Mouse (Mus musculus) lung, adult 2 months (tissue): Measurements from ENCODE around the gene Pde4b.

Experiments used
- CTCF ChIP-seq: fragments of 200-500 bp; IDR thresholded peaks from 2 replicates; pipeline ENCODE4 v1.5.1; 2011; ENCODE audit warnings: mild to moderate bottlenecking, low read length, control low read depth; ENCODE audit not compliant: insufficient read depth
- POLR2A ChIP-seq: fragments of 200-500 bp; IDR thresholded peaks from 2 replicates; pipeline ENCODE4 v1.6.1; 2011; ENCODE audit warnings: low read depth, mild to moderate bottlenecking, control low read depth, low read length, borderline replicate concordance; ENCODE audit errors: extremely low read depth

- TF ChIP-seq CTCF = no peak
- no peak for TF ChIP-seq POLR2A
Measured at GRCm38 (mm10) chr4:102618609-102619008, 531.3 kb downstream of the Pde4b start.
